Mouse (Mus musculus) MEL (cell line): ENCODE data around the gene Myh9. TPM values are rescaled to one million over a fixed set of nuclear protein-coding genes. Genes with fewer than 3 reads are reported as not detected.

Experiments used
- DNase-seq: peaks from one replicate; pipeline ENCODE4 v3.0.0; 2011; ENCODE audit warnings: low read depth, low spot score
- H3K27ac ChIP-seq: 2 replicates; pipeline ENCODE4 v1.5.1; 2012; ENCODE audit warnings: low read depth, mild to moderate bottlenecking, control low read depth, low read length, moderate library complexity; ENCODE audit not compliant: control insufficient read depth
- H3K27me3 ChIP-seq, 2 experiments: fragments of 150-350 bp in 1 of 2; sonication (generic) in 1 of 2; 2 replicates each; pipeline ENCODE4 v1.6.1; 2012; ENCODE audit warnings: low read length in 2 of 2, mild to moderate bottlenecking in 2 of 2, improper control_type of control experiment in 1 of 2, moderate library complexity in 1 of 2; ENCODE audit not compliant: insufficient read depth in 2 of 2, control insufficient read depth in 1 of 2
- H3K36me3 ChIP-seq, 2 experiments: 2 replicates each; pipeline ENCODE4 v1.6.1; 2012 to 2014; ENCODE audit warnings: low read length in 2 of 2, improper control_type of control experiment in 1 of 2, inconsistent platforms in 1 of 2, mild to moderate bottlenecking in 1 of 2; ENCODE audit not compliant: insufficient read depth in 2 of 2, control insufficient read depth in 1 of 2
- H3K4me1 ChIP-seq, 2 experiments: fragments of 150-350 bp in 1 of 2; sonication (generic) in 1 of 2; 2 replicates each; pipeline ENCODE4 v1.6.1; 2012; ENCODE audit warnings: low read length in 2 of 2, improper control_type of control experiment in 1 of 2, mild to moderate bottlenecking in 1 of 2; ENCODE audit not compliant: insufficient read depth in 2 of 2, control insufficient read depth in 1 of 2
- H3K4me3 ChIP-seq, 2 experiments: fragments of 150-350 bp in 1 of 2; sonication (generic) in 1 of 2; 2 replicates each; pipeline ENCODE4 v1.5.1; 2012; ENCODE audit warnings: low read depth in 2 of 2, low read length in 2 of 2, mild to moderate bottlenecking in 2 of 2, moderate library complexity in 2 of 2, control low read depth in 1 of 2, improper control_type of control experiment in 1 of 2; ENCODE audit not compliant: control insufficient read depth in 1 of 2, insufficient read depth in 1 of 2
- H3K79me2 ChIP-seq: 2 replicates; pipeline ENCODE4 v1.6.1; 2012; ENCODE audit warnings: mild to moderate bottlenecking, low read length, moderate library complexity; ENCODE audit not compliant: control insufficient read depth, poor library complexity, insufficient read depth
- H3K9ac ChIP-seq: 2 replicates; pipeline ENCODE4 v1.6.1; 2012; ENCODE audit warnings: low read depth, mild to moderate bottlenecking, control low read depth, low read length, moderate library complexity; ENCODE audit not compliant: control insufficient read depth, poor library complexity, severe bottlenecking
- H3K9me3 ChIP-seq: fragments of 150-350 bp; sonication (generic); replicated peaks from 2 replicates; pipeline ENCODE4 v1.6.1; 2012; ENCODE audit warnings: mild to moderate bottlenecking, low read length, improper control_type of control experiment, moderate library complexity; ENCODE audit not compliant: insufficient read depth
- BHLHE40 ChIP-seq: IDR thresholded peaks from 2 replicates; pipeline ENCODE4 v1.6.1; 2012; ENCODE audit warnings: low read depth, mild to moderate bottlenecking, inconsistent platforms, low read length, improper control_type of control experiment, borderline replicate concordance
- CHD1 ChIP-seq: IDR thresholded peaks from 2 replicates; pipeline ENCODE4 v1.6.1; 2012; ENCODE audit warnings: low read depth, mild to moderate bottlenecking, inconsistent platforms, low read length, improper control_type of control experiment
- CHD2 ChIP-seq: IDR thresholded peaks from 2 replicates; pipeline ENCODE4 v1.6.1; 2011; ENCODE audit warnings: low read length, improper control_type of control experiment
- E2F4 ChIP-seq: IDR thresholded peaks from 2 replicates; pipeline ENCODE4 v1.6.1; 2011; ENCODE audit warnings: low read depth, low read length, improper control_type of control experiment, borderline replicate concordance
- ELF1 ChIP-seq: IDR thresholded peaks from 2 replicates; pipeline ENCODE4 v1.6.1; 2014; ENCODE audit warnings: low read depth, mild to moderate bottlenecking, inconsistent platforms, low read length, improper control_type of control experiment, moderate library complexity
- EP300 ChIP-seq, 2 experiments: IDR thresholded peaks; 2 replicates each; pipeline ENCODE4 v1.6.1; 2011; ENCODE audit warnings: improper control_type of control experiment in 2 of 2, low read length in 2 of 2, low read depth in 1 of 2, mild to moderate bottlenecking in 1 of 2
- ETS1 ChIP-seq: IDR thresholded peaks from 2 replicates; pipeline ENCODE4 v1.6.1; 2012; ENCODE audit warnings: low read depth, mild to moderate bottlenecking, inconsistent platforms, low read length, improper control_type of control experiment, moderate library complexity
- GABPA ChIP-seq: IDR thresholded peaks from 2 replicates; pipeline ENCODE4 v1.6.1; 2012; ENCODE audit warnings: low read depth, mild to moderate bottlenecking, inconsistent platforms, low read length, improper control_type of control experiment, moderate library complexity
- GATA1 ChIP-seq: IDR thresholded peaks from 2 replicates; pipeline ENCODE4 v1.6.1; 2011; ENCODE audit warnings: low read depth, low read length, improper control_type of control experiment
- HCFC1 ChIP-seq: IDR thresholded peaks from 2 replicates; pipeline ENCODE4 v1.6.1; 2012; ENCODE audit warnings: low read depth, mild to moderate bottlenecking, inconsistent platforms, low read length, improper control_type of control experiment, moderate library complexity
- JUND ChIP-seq: IDR thresholded peaks from 2 replicates; pipeline ENCODE4 v1.6.1; 2011; ENCODE audit warnings: low read depth, mild to moderate bottlenecking, improper control_type of control experiment, low read length
- KAT2A ChIP-seq: conservative IDR thresholded peaks from 2 replicates; pipeline ENCODE4 v1.6.1; 2012; ENCODE audit warnings: low read depth, low read length, improper control_type of control experiment, inconsistent platforms
- MAFK ChIP-seq: IDR thresholded peaks from 2 replicates; pipeline ENCODE4 v1.6.1; 2011; ENCODE audit warnings: low read depth, mild to moderate bottlenecking, low read length, improper control_type of control experiment, borderline replicate concordance
- MAX ChIP-seq: IDR thresholded peaks from 2 replicates; pipeline ENCODE4 v1.6.1; 2011; ENCODE audit warnings: low read length, improper control_type of control experiment
- MEF2A ChIP-seq: IDR thresholded peaks from 2 replicates; pipeline ENCODE4 v1.6.1; 2014; ENCODE audit warnings: low read depth, mild to moderate bottlenecking, inconsistent platforms, low read length, improper control_type of control experiment; ENCODE audit not compliant: poor library complexity, insufficient replicate concordance, severe bottlenecking; ENCODE audit errors: extremely low read depth
- MXI1 ChIP-seq: IDR thresholded peaks from 2 replicates; pipeline ENCODE4 v1.6.1; 2011; ENCODE audit warnings: mild to moderate bottlenecking, low read depth, low read length, improper control_type of control experiment
- MYB ChIP-seq: IDR thresholded peaks from 2 replicates; pipeline ENCODE4 v1.6.1; 2011; ENCODE audit warnings: mild to moderate bottlenecking, low read depth, low read length, improper control_type of control experiment
- MYC ChIP-seq: IDR thresholded peaks from 2 replicates; pipeline ENCODE4 v1.6.1; 2011; ENCODE audit warnings: low read depth, mild to moderate bottlenecking, low read length, improper control_type of control experiment, moderate library complexity
- NELFE ChIP-seq: IDR thresholded peaks from 2 replicates; pipeline ENCODE4 v1.6.1; 2011; ENCODE audit warnings: low read depth, low read length, improper control_type of control experiment
- NRF1 ChIP-seq: IDR thresholded peaks from 2 replicates; pipeline ENCODE4 v1.6.1; 2014; ENCODE audit warnings: low read depth, mild to moderate bottlenecking, inconsistent platforms, low read length, improper control_type of control experiment, moderate library complexity; ENCODE audit not compliant: poor library complexity, insufficient read depth, severe bottlenecking
- POLR2A ChIP-seq, 2 experiments: IDR thresholded peaks; 2 replicates each; pipeline ENCODE4 v1.6.1; 2011 to 2012; ENCODE audit warnings: low read length in 2 of 2, mild to moderate bottlenecking in 2 of 2, control low read depth in 1 of 2, improper control_type of control experiment in 1 of 2, low read depth in 1 of 2, moderate library complexity in 1 of 2; ENCODE audit not compliant: control insufficient read depth in 1 of 2, insufficient read depth in 1 of 2, poor library complexity in 1 of 2
- POLR2AphosphoS2 ChIP-seq: IDR thresholded peaks from 2 replicates; pipeline ENCODE4 v1.6.1; 2011; ENCODE audit warnings: low read length, improper control_type of control experiment
- POLR2AphosphoS5 ChIP-seq: IDR thresholded peaks from 2 replicates; pipeline ENCODE4 v1.6.1; 2012; ENCODE audit warnings: low read depth, borderline replicate concordance, mild to moderate bottlenecking, inconsistent platforms, low read length, moderate library complexity, mixed read lengths
- RAD21 ChIP-seq: IDR thresholded peaks from 2 replicates; pipeline ENCODE4 v1.6.1; 2011; ENCODE audit warnings: mild to moderate bottlenecking, low read depth, low read length, improper control_type of control experiment
- RCOR1 ChIP-seq: IDR thresholded peaks from 2 replicates; pipeline ENCODE4 v1.6.1; 2012; ENCODE audit warnings: low read depth, mild to moderate bottlenecking, inconsistent platforms, low read length, improper control_type of control experiment
- SIN3A ChIP-seq: IDR thresholded peaks from 2 replicates; pipeline ENCODE4 v1.6.1; 2012; ENCODE audit warnings: low read length, improper control_type of control experiment, inconsistent platforms
- SMC3 ChIP-seq: IDR thresholded peaks from 2 replicates; pipeline ENCODE4 v1.6.1; 2011; ENCODE audit warnings: low read depth, low read length, improper control_type of control experiment
- TAL1 ChIP-seq: IDR thresholded peaks from 2 replicates; pipeline ENCODE4 v1.6.1; 2012; ENCODE audit warnings: mild to moderate bottlenecking, inconsistent platforms, low read length, moderate library complexity, mixed read lengths
- TBP ChIP-seq: IDR thresholded peaks from 2 replicates; pipeline ENCODE4 v1.8.0; 2011; ENCODE audit warnings: low read depth, low read length, improper control_type of control experiment
- TCF12 ChIP-seq: IDR thresholded peaks from 2 replicates; pipeline ENCODE4 v1.6.1; 2014; ENCODE audit warnings: low read depth, mild to moderate bottlenecking, inconsistent platforms, low read length, improper control_type of control experiment, moderate library complexity
- USF1 ChIP-seq: IDR thresholded peaks from 2 replicates; pipeline ENCODE4 v1.6.1; 2014; ENCODE audit warnings: low read depth, mild to moderate bottlenecking, inconsistent platforms, low read length, improper control_type of control experiment, moderate library complexity
- USF2 ChIP-seq, 2 experiments: IDR thresholded peaks; 2 replicates each; pipeline ENCODE4 v1.6.1; 2011 to 2012; ENCODE audit warnings: improper control_type of control experiment in 2 of 2, low read length in 2 of 2, borderline replicate concordance in 1 of 2, inconsistent platforms in 1 of 2, low read depth in 1 of 2, mild to moderate bottlenecking in 1 of 2; ENCODE audit not compliant: insufficient read depth in 1 of 2
- ZC3H11A ChIP-seq: IDR thresholded peaks from 2 replicates; pipeline ENCODE4 v1.6.1; 2012; ENCODE audit warnings: low read depth, mild to moderate bottlenecking, inconsistent platforms, low read length, improper control_type of control experiment
- ZKSCAN1 ChIP-seq: IDR thresholded peaks from 2 replicates; pipeline ENCODE4 v1.6.1; 2012; ENCODE audit warnings: low read depth, mild to moderate bottlenecking, inconsistent platforms, low read length, improper control_type of control experiment, moderate library complexity
- ZMIZ1 ChIP-seq: IDR thresholded peaks from 2 replicates; pipeline ENCODE4 v1.6.1; 2012; ENCODE audit warnings: low read depth, mild to moderate bottlenecking, inconsistent platforms, low read length, improper control_type of control experiment, moderate library complexity
- ZNF384 ChIP-seq: IDR thresholded peaks from 2 replicates; pipeline ENCODE4 v1.6.1; 2012; ENCODE audit warnings: low read depth, mild to moderate bottlenecking, inconsistent platforms, low read length, improper control_type of control experiment
- polyA plus RNA-seq, 2 experiments: library from polyadenylated mRNA; stranded (reverse) in 1 of 2; unstranded in 1 of 2; fragments of >175 nt in 1 of 2; fragments of >200 nt in 1 of 2; gene quantifications; 2 replicates each; pipeline versions ENCODE4 v1.2.1 to v1.2.4; 2012; ENCODE audit warnings: low replicate concordance in 2 of 2, low read depth in 1 of 2; ENCODE audit not compliant: insufficient read length in 2 of 2, insufficient read depth in 1 of 2, missing spikeins in 1 of 2
- total RNA-seq: library from RNA; depleted of rRNA; stranded (reverse); fragments of 300-350 nt; gene quantifications from 2 replicates; pipeline ENCODE4 v1.2.3, GENCODE M21; 2012

Myh9 gene
- total and polyA plus RNA-seq, 3 experiments, result 59.3 to 176 (median 158) TPM

DNA sequence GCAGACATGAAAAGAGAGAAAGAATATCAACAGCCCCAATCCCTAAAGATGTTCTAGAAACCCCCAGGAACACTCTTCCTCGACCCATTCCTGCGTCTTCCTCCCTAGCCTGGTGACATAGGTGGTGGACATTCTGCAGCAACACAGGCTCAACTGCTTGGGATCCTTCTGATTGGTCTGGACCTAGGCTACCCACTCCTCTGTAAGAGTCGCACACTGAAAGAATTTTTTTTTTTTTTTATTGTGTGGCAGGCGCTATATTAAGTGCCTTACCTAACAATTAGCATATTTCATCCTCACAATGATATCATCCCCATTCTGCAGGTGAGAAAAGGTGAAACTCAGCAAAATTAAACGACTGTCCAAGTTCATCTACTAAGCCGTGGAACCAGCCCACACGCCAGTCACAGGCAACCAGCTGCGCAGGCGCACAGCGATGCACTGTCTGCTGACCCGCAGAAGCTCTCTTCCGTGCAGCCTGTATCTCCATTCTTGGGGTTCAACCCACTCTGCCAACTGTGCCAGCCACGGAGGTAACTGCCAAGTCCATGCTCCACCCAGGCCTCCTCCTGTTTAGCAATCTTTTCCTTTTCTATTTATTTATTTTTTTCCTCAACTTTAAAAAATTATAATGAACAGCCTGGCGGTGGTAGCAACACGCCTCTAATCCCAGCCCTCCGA lies 3.1 kb upstream of the Myh9 start:
- H3K4me1 ChIP-seq, result peaks cover under 1 to 11% of the 10 kb centered on the region in 2 experiments; a peak in 2 of 4 replicates
- peaks cover 0 to 3% of the 10 kb centered on the region in 2 experiments; a peak in 2 of 4 replicates for H3K36me3 ChIP-seq
- no peaks in the 10 kb centered on the region for H3K27me3 ChIP-seq
- H3K9me3 ChIP-seq, result no peaks in the 10 kb centered on the region
- peak overlapping the region; percentile 68 for H3K9ac ChIP-seq
- H3K79me2 ChIP-seq, result peaks cover 17% of the 10 kb centered on the region
- peak overlapping the region; percentile 64 to 66 for H3K4me3 ChIP-seq
- DNase-seq, result peak; percentile 92
- H3K27ac ChIP-seq, result peak overlapping the region; percentile 62
- TF ChIP-seq E2F4 (no peak), MXI1 (0 out of 2 replicates have a peak, but pooled peaks have one; percentile 45), ETS1 (peak; percentile 32), RCOR1 (0 out of 2 replicates have a peak, but pooled peaks have one; percentile 29), JUND (no peak), USF2 (IDR thresholded peaks at IDR 0.05; ENCODE audit: borderline replicate concordance in 1 of 2, insufficient read depth in 1 of 2, low read depth in 1 of 2, low read length in 2 of 2) (no peak), BHLHE40 (no peak), TBP (peak; percentile 57; the same call in 1 of the 2 replicates), SMC3 (no peak), ZNF384 (peak; percentile 76), NELFE (peak; percentile 71), POLR2A (IDR thresholded peaks at IDR 0.05; ENCODE audit: control insufficient read depth in 1 of 2, insufficient read depth in 1 of 2, low read depth in 1 of 2, low read length in 2 of 2, poor library complexity in 1 of 2) (peak in 1 of 2 experiments; percentile 75; a peak in 1 of 4 replicates), GATA1 (no peak), EP300 (IDR thresholded peaks at IDR 0.05; ENCODE audit: low read depth in 1 of 2, low read length in 2 of 2) (no peak), MYB (no peak), NRF1 (peak; percentile 97), CHD2 (no peak), MAX (0 out of 2 replicates have a peak, but pooled peaks have one; percentile 5), ZMIZ1 (no peak), SIN3A (peak; percentile 64; the same call in 1 of the 2 replicates), HCFC1 (0 out of 2 replicates have a peak, but pooled peaks have one; percentile 37), MYC (no peak), USF1 (peak; percentile 48; the same call in 1 of the 2 replicates), CHD1 (peak; percentile 47; the same call in 1 of the 2 replicates), RAD21 (no peak), ZC3H11A (no peak), TAL1 (no peak), KAT2A (no peak), GABPA (no peak), POLR2AphosphoS5 (no peak), MAFK (0 out of 2 replicates have a peak, but pooled peaks have one; percentile 25), ZKSCAN1 (no peak), ELF1 (peak; percentile 50), MEF2A (no peak), POLR2AphosphoS2 (no peak; the same call in 1 of the 2 replicates), TCF12 (peak; percentile 45; the same call in 1 of the 2 replicates)
